Mouse (Mus musculus): ENCODE measurements around the gene Olfr96.
"Not testable (repeated sequence)": the region's sequence is repeated elsewhere in the genome, so short reads cannot be mapped to it uniquely, and the experiment has no call there.

The Olfr96 gene

DNA sequence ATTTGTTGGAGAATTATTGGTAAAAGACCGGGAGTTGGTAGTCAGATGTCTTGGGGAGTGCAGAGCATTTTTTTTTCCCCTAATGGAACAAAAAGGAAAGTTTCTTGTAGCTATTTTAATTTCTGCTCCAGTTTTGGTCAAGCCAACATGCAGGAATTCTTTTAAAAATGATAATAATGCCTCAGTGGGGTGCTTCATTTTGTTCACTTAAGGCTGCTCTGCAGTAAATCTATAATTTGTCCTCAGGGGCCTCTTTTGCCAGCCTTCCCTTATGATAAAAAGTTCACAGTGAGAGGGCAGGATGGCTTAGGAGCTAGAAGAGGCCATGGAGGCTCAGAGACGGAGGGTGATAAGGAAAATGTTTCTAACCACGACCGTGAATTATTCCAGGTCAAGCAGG, at the start of gene Olfr96:
Gene Olfr96 (plus strand): TSS at position 301 of the 400 bp plus-strand sequence.
- no peak for DNase-seq (ENCODE audit: low spot score)

DNA sequence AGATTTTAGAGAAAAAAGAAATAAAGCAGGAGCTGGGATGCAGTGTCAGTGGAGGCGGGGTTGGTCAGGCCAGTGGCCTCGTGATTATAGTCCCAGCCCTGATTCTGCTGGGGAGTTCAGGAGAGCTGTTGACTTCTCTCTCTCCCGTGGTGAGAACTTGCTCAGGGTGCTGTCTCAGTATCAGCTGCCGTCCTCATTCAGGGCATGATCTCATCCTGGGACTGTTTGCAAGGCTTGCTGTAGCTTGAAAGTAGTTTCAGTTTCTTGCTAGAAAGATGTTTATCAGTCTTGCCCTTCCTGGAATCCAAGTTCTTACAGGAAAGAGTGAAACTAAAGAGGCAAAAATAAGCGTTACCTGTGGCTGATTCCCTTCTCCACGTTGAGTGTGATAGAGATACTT, 34.5 kb upstream of the Olfr96 start:
- DNase-seq (ENCODE audit: low spot score), result no peak

DNA sequence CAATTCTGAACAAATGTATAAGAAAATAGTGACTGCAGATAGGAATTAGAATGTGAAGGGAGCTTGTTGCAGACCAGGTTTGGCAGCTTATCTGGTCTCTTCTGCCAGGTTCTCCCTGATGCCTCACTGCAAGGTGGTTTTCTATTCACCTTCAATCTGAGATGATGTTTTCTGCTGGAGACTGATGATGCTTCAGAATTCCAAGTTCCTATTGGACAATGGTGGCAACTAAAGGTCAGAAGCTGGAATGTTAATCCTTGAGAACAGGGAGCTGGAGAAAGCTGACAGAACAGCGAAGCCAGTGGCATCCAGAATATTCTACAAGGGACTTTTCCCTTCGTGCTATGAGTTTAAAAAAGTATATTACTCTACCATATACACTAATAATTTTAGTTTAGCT, 29.2 kb upstream of the Olfr96 start:
- DNase-seq (ENCODE audit: low spot score), result peak; percentile 6

DNA sequence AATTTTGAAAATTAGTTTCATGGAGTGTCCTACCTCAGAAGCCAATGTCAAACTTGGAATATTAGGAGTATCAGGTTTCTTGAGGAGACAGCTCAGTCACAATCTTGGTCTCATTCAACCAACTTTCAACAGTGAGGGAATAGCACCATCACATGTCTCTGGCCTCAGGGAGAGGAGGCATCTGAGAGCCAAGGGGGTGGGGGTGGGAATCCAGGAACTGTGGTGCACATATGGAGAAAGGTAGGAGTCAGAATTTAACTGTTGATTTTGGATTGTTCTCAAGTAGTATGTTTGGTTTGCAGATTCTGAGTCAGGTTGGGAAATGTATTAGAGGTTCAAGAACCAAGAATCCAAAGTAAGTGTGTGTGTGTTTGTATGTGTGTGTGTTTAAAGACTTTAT, 26.9 kb upstream of the Olfr96 start:
- no peak for DNase-seq (ENCODE audit: low spot score)

DNA sequence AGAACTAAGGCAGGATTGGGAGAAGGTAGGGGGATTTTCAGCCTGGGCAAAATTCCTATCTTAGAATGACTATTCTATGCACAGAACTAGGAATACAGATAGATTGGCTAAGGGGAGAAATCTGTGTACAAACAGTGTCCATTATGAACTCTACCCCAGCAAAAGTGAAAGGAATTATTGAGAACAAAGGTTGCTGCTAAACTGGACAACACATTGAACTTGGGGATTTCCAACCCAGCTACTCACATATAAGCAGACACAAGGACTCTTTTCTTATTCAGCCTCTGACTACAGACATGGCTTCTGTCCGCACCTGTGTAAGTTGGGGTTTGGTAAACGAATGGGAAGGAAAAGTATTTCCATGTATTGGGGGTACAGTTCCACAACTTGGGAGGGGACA, 26.3 kb upstream of the Olfr96 start, which contains the start of gene Ubd:
Gene Ubd (plus strand): TSS at position 237 of the 400 bp plus-strand sequence.
- no peak for DNase-seq (ENCODE audit: low spot score)

DNA sequence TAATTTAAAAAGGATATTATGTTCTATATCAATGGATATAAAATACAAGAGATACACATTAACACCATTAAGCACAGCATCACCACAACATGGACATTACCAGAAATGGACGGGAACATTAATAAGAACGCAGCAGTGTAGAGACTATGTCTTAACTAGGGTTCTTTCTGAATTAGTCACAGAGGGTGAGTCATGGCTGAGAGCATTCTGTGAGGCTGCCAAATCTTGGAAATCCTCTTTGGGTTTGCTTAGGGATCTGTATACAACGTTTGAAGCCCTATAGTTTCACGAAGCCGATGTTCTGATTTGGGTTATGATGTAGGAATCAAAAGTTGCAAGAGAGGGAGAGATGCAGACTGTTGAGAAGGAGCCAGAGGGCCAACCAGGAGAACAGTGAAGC, 25.2 kb upstream of the Olfr96 start:
- no peak for DNase-seq (ENCODE audit: low spot score)

DNA sequence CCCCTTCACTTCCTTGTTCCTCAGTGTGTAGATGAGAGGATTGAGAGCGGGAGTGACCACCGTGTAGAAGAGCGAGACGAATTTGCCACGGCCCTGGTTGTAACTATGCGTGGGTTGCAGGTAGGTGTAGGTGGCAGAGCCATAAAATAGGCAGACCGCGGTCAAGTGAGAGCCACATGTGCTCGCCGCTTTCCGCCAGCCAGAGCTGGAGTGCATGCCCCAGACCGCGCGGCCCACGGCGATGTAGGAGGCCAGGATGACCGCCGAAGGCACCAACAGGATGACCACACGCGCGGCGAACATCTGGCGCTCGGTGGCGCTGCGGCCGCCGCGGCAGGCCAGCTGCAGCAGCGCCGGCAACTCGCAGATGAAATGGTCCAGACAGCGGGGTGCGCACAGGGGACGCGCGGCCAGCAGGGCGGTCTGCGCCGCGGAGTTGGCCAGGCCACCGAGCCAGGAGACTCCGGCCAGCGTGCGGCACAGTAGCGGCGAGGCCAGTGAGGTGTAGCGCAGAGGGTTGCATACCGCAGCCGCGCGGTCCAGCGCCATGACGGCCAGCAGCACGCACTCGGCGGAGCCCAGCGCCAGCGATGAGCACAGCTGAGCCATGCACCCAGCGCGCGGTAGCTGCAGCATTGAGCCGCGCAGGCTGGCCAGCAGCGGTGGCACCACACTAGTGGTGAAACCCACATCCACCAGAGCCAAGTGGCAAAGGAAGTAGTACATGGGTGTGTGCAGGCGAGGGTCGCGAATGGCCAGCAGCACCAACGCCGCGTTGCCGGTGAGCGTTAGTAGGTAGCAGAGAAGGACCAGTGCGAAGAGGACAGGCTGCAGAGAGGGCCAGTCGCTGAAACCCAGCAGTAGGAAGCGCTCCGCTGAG, 22.9 kb upstream of the Olfr96 start:
- peak; percentile 2 for DNase-seq (ENCODE audit: low spot score)

DNA sequence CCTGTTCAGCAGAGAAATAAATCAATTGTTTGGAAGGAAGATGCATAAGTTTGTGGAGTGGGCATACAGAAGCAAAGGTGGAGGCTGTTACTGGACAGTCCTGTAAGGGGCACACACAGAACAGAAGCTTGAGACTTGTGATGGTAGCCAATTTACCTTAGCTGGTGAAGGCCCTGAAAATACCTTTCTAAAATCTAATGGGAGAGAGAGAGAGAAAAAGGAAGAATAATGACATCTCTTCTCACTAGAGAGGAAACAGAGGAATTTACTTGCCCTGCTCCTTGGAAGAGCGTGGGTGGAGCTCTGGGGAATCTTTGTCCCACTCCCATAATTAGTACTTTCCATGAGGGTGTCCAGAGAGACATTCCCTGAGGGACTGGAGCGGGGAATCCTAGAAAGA, 19.1 kb upstream of the Olfr96 start, which contains the start of gene Olfr94:
Gene Olfr94 (minus strand): TSS at position 101 of the 400 bp plus-strand sequence.
- no peak for DNase-seq (ENCODE audit: low spot score)

DNA sequence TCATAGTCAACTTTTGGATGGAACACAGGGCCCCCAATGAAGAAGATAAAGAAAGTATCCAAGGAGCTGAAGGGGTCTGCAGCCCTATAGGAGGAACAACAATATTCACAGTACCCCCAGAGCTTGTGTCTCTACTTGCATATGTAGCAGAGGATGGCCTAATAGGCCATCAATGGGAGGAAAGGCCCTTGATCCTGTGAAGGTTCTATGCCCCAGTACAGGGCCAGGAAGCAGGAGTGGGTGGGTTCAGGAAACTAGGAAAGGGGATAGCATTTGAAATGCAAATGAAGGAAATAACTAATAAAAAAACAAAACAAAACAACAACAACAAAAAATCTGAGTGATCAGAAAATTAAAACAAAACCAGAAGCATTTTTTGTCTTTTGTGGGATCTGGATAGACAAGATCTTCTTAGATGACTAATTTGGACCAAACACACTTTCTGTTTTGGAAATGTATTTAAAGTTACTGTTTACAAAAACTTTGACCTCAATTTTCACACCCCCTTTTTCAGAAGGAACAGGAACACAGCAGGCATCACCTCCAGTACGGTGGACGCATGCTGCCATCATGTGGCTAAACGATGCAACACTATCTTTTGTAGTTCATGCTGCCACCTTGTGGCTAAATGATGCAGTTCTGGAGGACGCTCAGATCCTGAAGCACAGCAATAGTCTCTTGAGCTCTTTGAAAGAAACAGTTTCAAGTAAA, 16.6 kb upstream of the Olfr96 start:
- peak; percentile 53 for DNase-seq (ENCODE audit: low spot score)

DNA sequence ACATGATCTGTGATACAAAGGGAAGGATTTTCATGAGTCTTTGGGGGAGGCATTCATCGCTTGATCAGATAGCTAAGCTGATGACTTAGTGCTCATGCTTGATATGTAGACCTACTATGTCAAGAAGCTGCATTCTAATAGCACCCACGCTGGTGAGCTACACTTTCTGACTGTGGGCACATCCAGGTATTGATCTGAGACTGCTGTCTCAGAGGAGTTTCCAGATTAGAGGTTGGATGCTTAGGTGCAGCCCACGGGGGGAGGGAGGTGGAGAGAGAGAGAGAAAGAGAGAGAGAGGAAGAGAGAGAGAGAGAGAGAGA, 16.1 kb upstream of the Olfr96 start:
- no peak for DNase-seq (ENCODE audit: low spot score)

DNA sequence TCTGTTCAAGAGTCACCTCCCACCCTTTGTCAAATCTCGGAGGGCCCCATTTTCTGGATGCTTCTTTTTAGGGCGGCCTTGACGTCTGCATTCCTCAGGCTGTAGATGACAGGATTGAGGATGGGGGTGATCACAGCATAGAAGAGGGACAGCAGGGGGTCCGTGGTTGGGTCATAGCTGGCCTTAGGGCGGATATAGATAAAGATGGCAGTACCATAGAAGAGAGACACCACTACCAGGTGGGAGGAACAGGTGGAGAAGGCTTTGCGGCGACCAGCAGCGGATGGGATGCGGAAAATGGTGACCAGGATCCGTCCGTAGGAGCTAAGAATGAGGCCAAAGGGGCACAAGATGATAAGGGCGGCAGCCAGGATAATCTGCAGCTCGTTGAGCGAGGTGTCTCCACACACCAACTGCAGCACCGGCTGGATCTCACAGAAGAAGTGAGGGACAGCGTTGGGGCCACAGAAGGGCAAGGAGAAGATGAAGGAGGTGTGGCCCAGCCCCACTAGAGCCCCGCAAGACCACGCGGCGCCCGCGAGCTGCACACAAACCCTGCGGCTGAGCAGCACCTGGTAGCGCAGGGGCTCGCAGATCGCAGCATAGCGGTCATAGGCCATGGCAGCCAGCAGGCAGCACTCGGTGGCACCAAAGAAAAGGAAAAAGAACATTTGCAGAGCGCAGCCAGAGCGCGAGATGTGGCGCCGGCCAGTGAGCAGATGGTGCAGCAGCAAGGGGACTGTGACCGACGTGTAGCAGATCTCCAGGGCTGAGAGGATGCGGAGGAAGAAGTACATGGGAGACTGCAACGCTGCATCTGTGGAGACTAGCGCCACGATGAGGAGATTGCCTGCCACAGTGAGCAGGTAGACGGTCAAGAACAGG, 8.8 kb upstream of the Olfr96 start:
- DNase-seq (ENCODE audit: low spot score), result no peak

DNA sequence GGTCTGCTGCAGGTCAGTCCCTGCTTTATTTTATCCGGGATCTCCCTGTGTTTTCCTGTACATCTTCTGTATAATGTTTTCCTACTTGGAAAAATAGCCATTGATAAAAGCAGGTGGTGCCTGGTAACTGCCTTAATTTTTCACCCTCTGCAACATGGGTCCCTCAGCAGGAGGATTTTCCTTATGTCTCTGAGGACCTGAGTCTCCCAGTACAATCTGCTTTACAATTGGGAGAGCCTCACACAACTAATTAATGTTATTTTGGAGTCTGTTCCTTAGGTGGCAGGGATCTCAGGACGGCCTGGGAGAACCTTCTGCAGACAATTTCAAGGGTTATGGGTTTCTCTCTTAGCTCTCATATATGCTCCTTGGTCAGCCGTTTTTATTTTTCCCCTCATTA, 6.9 kb upstream of the Olfr96 start, which contains the start of gene Olfr95:
Gene Olfr95 (minus strand): TSS at position 101 of the 400 bp plus-strand sequence.
- no peak for DNase-seq (ENCODE audit: low spot score)

DNA sequence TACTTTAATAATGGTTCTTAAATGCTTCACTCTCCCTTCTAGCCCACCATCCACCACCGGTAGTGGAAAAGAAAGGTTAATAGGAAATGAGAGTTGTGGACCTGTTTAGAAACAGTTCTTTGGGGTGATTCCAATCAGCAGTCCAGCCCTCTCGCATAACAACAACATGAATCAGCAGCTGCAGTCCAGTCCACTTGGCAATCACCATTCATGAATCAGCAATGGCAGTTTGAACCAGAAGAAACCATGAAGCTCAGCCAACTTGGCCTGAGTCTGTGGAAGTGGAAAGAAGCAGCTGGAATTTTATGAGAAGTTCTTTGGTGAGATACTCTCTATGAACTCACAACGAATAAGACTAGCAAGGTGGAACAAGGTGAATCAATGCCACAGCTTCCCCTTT, 1.5 kb upstream of the Olfr96 start:
- DNase-seq (ENCODE audit: low spot score), result no peak

DNA sequence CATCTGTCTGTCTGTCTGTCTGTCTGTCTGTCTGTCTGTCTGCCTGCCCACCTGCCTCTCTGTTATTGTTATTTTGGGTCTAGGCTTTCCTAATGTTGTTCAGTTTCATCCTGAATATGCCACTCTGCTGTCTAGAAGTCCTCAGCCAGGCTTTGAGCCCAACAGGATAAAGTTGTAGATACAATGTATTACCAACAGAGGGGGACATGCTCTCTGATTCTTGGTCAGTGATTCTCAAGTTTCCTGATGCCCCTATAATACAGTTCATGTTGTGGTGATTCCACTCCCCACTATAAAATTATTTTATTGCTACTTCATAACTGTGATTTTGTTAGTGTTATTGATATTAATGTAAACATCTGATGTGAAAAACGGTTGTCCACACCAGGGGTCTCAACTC, 1.9 kb downstream of the Olfr96 start:
- DNase-seq (ENCODE audit: low spot score), result no peak

DNA sequence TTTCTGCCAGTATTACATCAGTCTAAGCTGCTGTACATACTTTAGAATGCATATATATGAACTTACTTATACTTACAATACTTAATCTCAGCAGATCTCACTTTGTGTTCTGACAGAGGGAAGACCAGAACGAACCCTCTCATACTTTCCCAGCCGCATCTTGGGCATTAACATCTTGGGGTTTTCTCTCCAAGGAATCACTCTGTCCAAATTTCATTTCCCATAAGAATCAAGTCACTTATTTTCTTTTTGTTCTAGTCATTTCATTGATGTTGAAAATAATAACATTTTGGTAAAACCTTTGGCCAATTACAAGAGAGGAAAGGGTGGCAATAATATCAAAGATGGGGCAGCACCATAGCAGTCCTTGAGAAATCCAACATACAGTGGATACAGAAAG, 17.3 kb downstream of the Olfr96 start, which contains the start of gene Olfr97:
Gene Olfr97 (minus strand): TSS at position 101 of the 400 bp plus-strand sequence.
- DNase-seq (ENCODE audit: low spot score), result not testable (repeated sequence)

DNA sequence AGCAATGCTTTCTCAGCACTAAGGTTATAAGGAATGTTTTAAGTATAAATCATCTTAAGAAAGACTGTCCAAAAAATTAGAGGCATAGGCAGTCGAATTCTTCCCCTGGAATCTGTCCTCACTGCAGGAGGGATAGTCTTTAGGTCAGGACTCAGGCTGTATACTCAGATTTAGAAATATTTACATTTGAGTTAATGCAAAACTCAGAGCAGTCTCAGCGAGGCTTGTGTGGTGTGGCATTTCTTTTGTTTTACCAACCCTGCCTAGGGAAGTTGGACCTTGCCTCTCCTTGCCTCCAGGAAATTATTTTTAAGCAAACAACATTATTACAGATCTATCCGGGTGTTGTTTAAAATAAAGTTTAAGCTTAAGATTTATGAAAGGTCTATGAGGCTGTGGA, 22.3 kb downstream of the Olfr96 start:
- DNase-seq (ENCODE audit: low spot score), result no peak

DNA sequence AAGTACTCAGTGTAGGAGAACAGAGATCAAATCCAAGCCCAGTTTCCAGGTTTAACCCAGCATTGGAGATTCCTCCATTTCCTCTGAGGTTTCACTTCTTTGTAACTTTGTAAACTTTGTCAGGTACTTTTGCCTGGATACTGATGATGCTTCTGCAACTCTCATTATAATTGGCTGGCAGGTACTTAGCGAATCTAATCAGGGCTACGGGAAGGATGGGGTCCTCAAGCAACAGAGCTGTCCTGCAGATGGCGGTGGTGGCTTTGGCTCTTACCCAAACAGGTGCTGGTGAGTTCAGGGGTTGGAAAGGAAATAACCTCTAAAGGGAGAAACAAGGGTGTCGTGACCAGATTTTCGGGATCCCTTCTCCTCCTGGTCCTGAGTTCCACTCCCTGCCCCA, 26.8 kb downstream of the Olfr96 start:
- no peak for DNase-seq (ENCODE audit: low spot score)

DNA sequence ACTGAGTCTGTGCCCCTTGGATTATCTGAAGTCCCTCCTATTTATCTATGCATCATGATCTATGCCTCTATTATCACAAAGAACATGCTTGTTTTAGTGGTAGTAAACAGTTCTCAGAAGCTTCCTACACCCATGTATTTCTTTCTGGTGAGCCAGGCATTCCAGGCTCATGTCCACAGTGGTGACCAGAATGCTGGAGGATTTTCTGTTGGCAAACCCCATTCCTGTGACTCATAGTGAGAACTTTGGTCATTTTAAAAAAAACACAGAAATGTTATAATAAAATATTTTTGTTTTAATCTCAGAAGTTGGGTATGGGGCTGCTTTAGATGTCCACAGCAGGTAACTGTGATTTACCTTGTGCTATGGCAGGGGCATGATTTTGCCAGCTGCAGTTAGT, 29.5 kb downstream of the Olfr96 start:
- no peak for DNase-seq (ENCODE audit: low spot score)

DNA sequence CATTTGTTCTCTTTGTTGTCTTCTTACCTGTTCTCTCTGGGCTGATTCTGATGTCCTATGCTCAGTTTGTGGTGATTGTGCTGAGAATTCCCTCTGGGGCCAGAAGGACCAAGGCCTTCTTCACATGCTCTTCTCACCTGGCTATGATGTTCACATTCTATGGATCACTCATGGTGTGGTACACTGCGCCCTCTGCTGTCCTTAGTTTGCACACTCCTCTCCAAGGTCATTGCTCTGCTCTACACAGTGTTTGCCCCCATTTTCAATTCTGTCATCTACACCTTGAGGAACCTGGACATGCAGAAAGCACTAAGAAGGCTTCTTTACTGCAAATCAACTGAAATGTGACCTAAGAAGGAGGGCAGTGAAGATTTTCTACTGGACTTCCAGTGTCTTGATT, 30.6 kb downstream of the Olfr96 start:
- DNase-seq (ENCODE audit: low spot score), result no peak

DNA sequence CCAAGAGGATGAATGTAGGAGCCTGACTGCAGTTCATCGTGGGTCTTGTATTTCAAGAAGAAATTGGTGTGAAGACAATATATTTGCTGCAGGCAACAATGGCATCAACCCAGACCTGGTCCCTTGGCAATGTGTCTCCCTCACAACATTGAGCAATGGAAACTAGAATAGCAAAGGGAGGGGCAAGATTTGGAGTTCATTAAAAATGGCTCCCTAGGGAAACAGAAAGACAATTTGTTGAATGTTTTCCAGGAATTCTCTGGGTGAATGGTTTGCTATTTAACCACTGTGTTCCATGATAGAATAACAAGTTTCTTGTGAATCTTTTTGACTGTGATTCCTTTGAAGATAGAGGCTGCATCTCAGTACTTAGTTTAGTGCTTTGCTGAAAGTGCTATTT, 43.7 kb downstream of the Olfr96 start, which contains the start of gene Olfr98:
Gene Olfr98 (minus strand): TSS at position 124 of the 400 bp plus-strand sequence.
- DNase-seq (ENCODE audit: low spot score), result no peak

DNA sequence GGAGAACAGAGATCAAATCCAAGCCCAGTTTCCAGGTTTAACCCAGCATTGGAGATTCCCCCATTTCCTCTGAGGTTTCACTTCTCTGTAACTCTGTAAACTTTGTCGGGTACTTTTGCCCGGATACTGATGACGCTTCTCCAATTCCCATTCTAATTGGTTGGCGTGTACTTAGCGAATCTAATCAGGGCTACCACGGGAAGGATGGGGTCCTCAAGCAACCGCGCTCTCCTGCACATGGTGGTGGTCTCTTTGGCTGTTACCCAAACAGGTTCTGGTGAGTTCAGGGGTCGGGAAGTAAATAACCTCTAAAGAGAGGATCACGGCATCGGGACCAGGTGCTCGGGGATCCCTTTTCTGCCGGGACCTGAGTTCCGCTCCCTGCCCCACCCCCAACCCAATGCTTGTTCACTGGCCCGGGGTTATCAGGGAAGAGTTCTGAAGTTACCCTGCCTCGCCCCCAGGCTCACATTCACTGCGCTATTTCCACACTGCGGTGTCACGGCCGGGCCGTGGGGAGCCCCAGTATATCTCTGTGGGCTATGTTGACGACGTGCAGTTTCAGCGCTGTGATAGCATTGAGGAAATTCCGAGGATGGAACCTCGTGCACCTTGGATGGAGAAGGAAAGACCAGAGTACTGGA, 50.2 kb downstream of the Olfr96 start, which contains the start of gene H2-M3:
Gene H2-M3 (plus strand): TSS at position 163 of the 644 bp plus-strand sequence.
- DNase-seq (ENCODE audit: low spot score), result peak; percentile 92
